Mouse (Mus musculus): ENCODE measurements at regions not wholly inside any gene's neighbourhood (a gene's known extent, or its start where the extent isn't known, plus 50 kb on each side); places are given as distances from the start of the nearest gene placed in this dataset.

DNA sequence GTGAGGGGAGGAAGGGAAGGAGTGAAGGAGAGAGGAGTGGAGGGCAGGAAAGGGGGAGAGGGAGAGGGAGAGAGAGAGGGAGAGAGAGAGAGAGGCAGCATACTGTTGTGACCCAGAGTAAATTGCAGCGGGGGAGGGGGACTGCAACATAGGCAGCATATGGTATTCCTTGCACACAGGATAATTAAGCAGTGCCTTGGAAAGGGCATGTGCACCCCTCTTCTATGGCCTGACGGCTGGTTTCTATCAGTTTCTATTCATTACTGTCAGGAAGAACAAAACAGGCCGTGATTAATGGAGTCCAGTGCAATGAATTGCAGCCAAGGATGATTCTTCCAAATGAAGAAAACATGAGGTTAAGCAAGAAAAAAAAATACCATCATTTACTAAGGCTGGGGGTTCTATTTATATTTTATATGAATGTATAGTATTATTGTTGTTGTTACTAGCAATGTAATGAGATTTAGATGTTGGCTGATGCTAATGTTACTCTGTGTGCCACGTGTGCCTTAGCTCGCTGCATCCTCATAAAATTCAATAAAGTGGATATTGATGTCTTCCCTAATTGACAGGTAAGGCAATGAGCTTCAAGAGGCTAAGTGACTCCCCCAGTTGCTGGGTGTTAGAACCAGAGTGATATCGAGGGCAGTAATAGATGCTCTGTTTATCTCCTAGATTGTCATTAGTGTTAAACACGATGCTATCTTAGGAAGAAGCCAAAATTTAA, 181.3 kb downstream of the Gm19935 start:
- no peak for DNase-seq (ENCODE audit: low spot score in 2 of 2)

DNA sequence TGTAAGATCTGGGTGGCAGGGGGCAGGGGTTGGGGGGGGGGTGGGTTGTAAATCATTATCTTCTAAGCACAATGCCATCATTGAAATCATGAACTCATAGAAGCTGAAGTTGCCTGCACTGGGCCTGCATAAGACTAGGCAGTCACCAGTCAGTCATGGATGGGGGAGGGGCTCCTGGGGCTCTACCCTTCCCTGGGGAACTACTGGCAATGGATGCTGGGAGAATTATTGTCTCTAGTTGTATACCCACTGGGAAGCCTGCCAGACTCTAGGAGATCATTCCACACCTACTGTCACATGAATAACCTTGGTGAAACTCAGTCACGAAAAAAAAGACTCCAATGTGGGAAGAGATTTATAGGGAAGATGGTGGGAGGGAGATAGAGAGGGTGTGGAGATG, 186.4 kb downstream of the Gm19935 start:
- no peak for DNase-seq (ENCODE audit: low spot score in 2 of 2)

DNA sequence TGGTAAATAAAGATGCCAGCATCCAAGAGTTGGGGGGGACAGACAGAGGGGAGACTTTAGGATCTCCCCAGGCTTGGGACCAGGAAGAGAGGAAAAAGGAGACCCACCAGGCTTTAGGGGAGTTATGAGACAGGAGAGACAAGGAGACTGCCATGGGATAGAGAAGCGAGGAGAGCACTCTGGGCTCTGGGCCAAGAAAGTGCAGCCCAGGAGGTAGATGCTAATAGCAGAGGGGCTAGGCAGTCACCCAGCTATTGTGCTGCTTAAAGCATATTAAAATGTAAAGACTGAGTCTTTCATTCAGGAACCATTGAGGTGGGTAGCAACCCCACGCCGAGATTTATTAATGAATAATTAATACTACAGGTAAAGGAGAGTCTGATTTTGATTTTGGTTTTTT, 208.8 kb downstream of the Gm19935 start:
- DNase-seq (ENCODE audit: low spot score in 2 of 2): no peak

DNA sequence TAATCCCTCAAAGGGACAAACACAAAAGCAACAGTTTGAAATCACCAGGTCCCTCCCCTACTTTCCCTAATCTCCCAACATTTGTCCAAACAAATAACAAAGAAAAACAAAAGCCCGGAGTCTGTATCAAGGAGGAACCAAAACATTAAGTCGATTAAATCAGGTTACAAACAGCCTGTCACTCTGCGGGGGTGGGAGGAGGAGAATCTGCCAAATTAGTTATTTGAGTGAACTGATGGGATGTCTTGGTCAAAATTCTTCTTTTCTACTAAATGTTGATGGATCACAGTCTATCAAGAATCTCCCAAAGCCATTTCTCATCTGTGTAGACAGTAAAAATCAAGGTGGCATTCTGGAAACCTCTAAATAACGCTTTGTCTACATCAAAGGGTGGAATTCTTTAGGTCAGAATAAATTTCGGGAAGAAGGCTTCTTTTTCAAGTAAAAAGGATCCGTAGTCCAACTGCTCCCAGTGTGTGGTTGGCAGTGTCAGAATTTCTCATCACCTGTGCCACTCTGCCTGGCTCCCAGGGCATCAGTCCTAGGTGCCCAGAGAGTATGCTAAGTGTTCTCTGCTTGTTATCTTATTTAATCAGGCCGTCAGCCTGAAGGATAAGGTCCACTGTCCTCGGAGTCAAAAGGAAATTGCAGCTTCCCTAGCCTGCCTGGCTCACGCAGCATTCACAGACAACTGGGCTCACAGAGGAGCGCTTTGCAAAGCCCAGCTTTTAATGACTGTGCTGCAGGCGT, 216.1 kb downstream of the Gm19935 start:
- DNase-seq (ENCODE audit: low spot score in 2 of 2): no peak

DNA sequence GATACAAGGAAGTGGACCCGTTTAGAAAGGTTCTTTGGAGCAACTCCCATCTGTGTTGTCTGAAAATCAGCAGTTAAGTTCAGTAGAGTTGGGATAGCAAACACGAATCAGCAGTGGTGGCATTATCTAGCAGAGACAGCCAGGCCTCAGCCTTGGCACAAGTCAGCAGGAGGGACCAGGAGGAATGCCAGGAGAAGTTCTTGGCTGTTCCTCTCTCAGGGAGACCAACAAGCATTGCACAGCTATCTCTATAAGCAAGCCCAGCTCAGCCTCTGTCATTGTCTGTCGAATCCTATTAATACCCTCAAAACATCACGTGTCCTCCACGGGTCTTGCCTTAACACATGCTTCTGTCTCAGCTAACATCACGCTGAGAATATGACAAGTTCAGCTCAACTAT, 219.8 kb downstream of the Gm19935 start:
- no peak for DNase-seq (ENCODE audit: low spot score in 2 of 2)

DNA sequence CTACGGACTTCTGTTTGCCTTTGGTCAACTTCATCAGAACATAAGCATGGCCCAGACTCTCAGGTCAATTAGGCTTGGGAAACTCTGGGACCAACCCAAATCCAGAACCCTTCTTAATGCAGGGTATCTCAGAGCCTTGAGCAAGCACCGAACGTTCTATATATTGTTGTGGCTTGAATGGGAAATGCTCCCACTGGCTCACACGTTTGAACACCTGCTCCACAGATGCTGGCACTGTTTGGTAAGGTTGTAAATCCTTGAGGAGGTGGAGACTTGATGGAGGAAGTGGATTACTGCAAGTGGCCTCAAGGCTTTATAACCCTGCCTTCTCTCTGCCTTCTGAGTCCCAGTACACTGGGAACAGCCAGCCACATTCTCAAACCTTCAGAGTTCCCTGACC, 231.3 kb upstream of the Tox3 start:
- DNase-seq (ENCODE audit: low spot score in 2 of 2): no peak

DNA sequence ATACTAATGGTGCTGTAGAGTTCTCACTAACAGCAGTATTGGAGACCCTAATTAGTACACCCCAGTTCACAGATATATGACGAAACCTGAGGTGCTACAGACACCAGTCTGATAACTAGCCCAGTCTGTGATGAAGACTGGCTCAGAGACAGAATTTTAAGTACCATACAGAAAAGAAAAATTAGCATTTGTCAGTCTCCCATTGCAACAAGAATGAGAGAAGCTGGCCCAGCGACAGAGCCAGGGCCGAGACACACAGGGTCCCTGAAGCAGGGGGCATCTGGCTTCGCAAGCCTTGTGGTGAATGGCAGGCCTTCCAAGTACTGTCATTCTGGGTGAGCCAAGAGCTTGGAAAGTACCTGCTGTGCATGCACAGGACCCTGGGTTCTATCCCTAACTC, 228.8 kb upstream of the Tox3 start:
- no peak for DNase-seq (ENCODE audit: low spot score in 2 of 2)

DNA sequence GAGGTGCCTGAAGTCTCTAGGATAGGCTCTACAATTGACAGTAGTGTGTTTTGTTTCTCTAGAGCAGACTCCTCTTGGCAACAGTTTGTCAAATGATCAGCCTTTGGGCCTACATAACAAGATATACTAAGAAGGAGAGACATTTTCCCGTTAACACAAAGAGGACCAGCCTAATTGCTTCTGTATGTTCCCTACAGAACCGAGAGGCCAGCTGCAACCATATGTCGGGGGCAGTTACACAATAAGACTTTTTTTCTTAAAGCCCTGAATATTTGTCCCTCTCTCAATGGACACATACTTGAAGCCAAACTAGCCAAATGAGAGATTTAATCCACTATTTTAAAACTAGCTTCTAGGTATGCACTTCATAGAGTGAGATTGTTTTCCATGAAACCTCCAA, 226.5 kb upstream of the Tox3 start:
- DNase-seq (ENCODE audit: low spot score in 2 of 2): no peak

DNA sequence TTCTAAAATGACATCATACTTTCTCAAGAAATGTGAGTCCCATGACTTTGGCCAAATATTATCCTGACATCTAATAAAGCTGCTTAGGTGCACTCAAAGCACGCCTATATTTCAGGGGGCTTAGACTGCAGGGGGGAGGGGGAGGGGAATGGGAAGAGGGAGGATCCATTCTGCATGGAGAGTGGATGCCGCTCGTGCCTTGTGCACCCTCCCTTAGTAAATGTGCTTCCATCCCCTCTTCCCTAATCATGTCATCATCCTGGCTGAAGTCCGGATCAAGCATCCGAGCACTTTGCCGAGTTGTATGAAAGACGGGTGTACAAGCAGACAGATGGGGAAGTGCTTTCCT, 207.9 kb upstream of the Tox3 start:
- no peak for DNase-seq (ENCODE audit: low spot score in 2 of 2)

DNA sequence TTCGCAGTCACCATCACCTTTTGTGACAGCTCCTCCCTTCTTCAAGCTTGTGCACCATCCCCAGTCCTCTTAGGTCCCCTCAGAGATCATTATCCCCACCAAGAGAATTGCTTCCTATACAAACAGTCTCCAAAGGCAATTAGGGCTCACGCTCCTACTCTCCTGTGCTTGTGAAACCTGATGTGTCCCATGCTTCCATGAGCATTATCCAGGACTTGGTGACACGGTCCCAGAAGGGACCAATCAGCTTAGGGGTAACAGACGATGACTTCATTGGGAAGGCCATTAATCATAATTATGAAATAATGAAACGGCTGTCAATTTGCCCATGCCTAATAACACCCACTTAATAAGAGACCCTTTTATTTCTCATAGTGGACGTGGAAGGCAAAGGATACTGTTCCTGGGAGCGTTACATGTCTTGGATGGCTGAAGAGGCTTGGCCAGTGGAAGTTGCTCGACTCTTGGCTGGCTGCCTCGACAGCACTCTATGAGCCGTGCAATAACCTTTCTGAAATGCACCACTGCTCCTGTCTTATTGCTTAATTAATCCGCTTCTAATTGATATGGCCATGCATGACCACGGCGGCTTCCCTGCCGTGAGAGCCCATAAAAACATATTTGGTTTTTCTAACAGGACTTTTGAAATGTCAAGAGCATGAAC, 207.4 kb upstream of the Tox3 start:
- no peak for DNase-seq (ENCODE audit: low spot score in 2 of 2)

DNA sequence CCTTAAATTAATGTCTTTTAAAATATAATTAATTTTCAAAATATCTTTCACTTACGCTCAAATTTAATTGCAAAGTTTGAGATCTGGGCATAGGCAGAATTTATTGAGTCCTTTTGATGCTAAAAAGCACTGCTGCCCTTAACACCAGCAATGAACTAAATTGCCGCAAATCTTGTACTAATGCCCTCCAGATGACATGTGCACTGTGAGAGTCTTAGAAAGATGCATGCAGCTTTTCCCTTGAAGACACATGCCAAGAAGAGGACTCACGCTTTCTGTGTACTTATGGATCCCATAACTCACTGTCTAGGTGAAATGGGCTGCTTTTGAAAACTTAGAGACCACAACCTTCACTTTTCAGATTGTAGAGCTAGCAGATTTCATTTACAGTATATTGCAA, 199.1 kb upstream of the Tox3 start:
- no peak for DNase-seq (ENCODE audit: low spot score in 2 of 2)

DNA sequence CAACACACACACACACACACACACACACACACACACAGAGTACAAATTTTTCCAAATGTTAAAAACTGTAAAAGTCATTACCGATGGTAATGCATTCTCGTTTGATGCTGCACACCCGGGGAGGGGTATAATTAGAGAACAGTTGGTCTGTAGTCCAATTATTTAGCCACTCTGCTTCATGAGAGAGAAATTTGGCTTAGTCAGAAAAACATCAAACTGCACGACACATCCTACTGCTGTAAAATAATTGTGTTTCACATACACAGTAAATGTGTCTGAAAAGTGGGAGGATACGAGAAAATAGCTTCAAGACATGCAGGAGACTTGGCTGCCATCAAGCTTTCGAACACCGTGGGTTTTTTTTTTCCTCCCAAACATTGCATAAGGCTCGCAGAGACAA, 194.5 kb upstream of the Tox3 start:
- no peak for DNase-seq (ENCODE audit: low spot score in 2 of 2)

DNA sequence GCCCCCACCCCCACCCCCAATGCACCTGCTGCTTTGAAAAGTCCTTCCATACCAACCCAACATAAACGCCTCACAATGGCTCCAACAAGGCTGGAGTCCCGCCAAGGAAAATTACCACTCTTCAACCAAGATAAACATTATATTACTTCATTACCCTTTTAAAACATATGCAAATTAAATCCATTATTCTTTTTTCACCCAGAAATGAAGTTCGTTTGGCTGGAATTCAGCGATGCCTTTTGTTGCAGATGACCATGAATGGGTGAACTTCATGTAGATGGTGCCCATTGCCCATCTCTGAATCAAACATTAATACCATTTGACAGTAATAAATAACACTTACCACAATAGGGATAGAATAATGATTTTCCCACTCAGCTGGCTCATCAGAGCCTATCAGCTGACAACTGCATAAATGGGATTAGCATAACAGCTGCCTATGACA, 188.1 kb upstream of the Tox3 start:
- DNase-seq (ENCODE audit: low spot score in 2 of 2): no peak

DNA sequence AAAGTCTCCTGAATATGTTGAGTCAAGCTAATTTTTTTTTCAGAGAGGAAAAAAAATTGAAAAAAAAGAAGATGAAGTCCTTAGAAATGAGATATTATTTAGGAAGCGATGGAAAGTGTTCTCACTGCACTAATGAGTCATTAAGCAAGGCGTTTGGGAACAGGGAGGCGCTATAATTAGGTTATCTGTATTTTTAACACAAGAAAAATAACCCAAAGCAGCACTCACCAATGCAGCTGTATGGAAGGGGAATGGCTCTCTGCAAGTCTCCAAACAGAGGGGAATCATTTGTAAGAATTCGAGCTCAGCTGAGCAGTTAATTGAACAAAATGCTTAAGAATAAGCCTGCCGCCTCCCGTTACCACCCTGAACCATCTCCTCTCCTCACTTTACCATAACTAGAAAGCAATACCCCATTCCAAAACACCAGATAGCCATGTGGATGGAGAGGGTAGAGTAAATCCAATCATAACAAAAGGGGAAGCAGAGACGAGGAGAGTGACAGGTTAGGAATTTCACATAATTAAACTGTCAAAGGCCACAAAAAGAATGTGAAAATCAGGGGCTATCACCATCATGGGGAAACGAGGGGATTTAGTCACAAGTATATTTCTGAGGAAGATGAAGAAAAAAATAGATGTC, 187.5 kb upstream of the Tox3 start:
- DNase-seq (ENCODE audit: low spot score in 2 of 2): no peak

DNA sequence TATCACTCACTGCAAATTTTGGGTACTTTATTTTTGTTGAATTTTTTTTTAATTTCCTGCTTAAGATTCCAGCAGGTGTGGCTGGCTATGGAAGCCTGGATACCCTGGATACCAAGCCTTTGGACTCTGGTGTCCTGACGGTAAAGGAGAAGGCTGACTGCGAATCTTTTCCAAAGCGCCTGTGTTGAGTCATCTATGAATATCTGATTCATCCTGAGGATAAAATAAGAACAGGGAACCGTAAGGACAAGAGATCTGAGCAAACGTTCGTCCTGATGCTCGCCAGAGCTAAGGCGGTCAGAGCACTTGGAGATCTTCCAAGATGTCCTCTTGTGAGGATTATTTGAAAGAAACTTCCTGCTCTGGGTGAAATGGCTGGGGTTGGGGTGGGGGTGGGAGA, 173.2 kb upstream of the Tox3 start:
- DNase-seq (ENCODE audit: low spot score in 2 of 2): no peak

DNA sequence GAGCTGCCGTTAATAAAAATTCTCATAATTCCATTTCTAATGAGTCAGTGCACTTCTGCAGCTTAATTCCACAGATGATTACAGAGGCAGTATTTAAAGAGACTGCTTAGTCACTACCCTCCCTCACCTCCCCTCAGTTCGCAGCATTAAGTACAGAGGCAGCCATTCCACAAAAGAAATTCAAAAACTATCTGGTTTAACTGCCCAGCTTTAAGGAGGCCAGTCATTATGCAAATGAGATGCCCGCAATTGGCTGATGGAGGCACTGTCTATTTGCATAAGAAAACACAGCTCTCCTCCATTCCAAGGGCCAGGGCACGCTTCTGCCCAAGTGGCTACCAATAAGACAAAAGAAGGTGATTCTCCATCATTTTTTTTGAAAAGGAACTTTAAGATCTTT, 172.0 kb upstream of the Tox3 start:
- no peak for DNase-seq (ENCODE audit: low spot score in 2 of 2)

DNA sequence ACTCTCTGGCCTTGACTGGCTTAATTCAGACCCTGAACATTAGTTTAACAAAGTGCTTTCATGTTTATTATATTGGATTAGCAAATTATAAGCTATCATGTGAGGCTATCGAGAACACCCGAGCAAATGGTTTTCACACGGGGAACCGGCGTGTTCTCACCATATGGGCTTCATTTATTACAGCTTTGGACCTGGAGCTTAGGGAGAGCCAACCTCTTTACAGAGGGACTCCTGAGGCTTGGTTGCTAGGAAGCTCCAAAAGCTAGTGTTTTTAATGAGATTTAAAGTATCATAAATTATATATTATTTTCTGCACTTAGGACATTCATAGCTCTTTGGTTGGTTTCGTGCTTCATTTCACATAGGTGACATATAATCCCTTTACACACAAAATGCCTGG, 171.4 kb upstream of the Tox3 start:
- DNase-seq (ENCODE audit: low spot score in 2 of 2): no peak

DNA sequence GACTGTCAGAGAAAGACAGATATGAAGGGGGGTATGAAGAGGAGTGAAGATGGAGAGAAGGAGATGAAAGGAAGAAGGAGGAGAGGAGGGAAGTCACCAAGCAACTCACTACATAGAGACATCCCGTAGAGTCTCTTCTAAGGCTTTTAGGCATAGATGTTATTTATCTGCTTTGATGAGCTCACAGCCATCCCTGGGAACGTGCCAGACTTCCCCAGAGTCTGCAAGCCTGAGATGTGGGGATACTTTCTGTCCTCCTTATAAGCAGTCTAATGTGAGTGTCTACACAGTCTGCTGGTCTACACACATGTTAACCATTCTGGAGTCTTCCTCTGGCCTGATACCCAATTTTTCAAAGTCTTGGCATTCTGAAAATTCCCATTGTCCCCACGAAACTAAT, 166.0 kb upstream of the Tox3 start:
- DNase-seq (ENCODE audit: low spot score in 2 of 2): no peak

DNA sequence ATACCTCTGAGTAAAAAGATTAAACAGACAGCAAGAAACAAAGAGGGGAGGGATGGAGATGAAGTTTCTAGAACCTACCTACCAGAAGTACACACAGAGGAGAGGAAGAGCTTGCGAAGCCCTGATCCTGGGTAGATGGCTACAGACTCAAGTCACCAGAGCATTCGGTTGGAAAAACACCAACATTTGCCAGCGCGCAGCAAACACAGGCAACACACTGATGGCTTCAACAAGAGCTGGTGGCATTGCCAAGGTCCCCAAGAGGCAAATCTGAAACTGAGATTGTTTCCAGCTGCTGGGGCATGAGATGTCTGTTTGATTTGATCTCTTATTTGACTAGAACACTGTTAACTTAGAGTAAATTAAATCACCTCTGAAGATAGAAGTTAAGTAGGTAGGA, 165.5 kb upstream of the Tox3 start:
- DNase-seq (ENCODE audit: low spot score in 2 of 2): no peak

DNA sequence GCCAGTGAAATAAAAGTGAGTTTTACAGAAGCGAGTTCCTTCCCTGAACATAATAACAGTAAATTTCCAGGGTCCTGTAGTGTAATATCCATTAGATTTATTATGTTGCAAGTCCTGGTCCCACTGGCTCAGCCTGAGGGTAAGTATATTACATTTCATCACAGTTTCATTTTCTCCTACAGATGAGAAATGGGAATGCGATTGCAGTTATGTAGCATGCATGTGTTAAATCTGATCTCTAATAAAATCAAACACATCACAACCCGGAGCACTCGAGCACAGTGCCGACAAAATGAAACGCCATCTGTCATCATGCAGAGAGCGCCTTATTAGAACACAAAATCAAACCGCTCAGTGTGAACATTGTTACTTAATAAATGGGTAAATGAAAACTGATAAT, 165.0 kb upstream of the Tox3 start:
- DNase-seq (ENCODE audit: low spot score in 2 of 2): no peak

DNA sequence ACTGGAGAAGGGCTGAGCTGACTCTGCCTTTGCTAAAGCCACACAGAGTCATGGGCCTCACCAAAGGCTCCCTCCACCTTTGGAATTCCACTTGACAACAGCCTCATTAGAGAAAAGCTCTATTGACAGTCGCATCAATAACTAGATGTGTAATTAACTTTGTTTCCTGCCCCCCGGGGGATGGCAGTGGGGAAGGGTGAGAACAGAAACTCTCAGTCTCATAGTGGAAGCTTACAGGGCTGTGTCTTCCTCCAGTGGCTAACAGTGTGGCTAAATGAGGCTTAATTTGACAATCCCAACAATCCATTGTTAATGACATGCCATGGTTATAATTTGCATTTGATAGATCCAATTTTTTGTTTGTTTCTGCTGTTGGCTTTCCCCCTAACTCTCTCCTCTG, 164.5 kb upstream of the Tox3 start:
- no peak for DNase-seq (ENCODE audit: low spot score in 2 of 2)

DNA sequence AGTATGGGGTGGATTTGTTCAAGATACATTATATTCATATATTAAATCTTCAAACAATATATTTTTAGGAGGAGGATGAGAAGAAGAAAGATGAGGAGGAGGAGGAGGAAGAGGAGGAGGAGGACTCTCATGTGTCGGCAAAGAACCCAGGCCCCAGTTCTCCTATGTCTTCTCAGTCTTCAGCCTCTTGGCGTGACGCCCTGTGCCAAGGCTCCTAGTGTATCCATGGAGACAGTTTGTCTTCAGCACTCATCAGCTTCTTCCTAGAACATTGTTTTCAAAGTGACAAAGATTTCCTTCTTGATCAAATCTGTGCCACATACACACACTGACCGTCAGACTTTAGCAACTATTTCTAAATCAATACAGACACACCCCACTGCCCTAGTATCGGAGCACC, 156.4 kb upstream of the Tox3 start:
- no peak for DNase-seq (ENCODE audit: low spot score in 2 of 2)

DNA sequence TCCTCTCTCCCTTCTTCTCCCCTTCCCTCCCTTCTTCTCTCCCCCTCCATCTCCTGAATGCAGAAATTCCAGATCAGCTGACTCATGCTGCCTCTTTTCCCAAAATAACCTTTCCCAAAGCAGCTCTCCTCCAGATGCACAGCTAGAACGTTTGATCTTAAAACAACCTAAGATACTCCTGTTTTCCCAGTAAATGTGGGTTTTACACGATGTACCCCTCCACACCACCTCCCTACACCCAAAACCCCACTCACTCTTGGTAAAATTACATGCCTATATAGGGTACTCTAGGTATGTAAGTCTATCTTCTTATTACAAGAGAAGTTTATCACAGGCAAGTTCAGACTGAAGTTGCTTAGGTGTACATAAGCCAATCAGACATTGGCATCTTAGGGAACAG, 155.2 kb upstream of the Tox3 start:
- DNase-seq (ENCODE audit: low spot score in 2 of 2): no peak

Measured in frontal cortex, postnatal 14 days (tissue).